Mouse (Mus musculus) embryonic facial prominence, embryonic 15.5 days (tissue): ENCODE measurements around the gene Mafk. TPM values are rescaled to one million over a fixed set of nuclear protein-coding genes. Genes with fewer than 3 reads are reported as not detected.

Experiments
- ATAC-seq: fragments of 200-750 bp; cut with Nextera tagmentation; 2 replicates; pipeline ENCODE4 v1.8.0; 2017; ENCODE audit warnings: low read depth, moderate TSS enrichment; ENCODE audit not compliant: insufficient number of reproducible peaks, low FRiP score, low TSS enrichment
- H3K27ac ChIP-seq: fragments of 300-500 bp; sonication (generic); replicated peaks from 2 replicates; pipeline ENCODE4 v1.5.1; 2015; ENCODE audit warnings: mild to moderate bottlenecking, inconsistent platforms
- H3K27me3 ChIP-seq: fragments of 300-500 bp; sonication (generic); 2 replicates; pipeline ENCODE4 v1.6.1; 2015; ENCODE audit warnings: inconsistent platforms
- H3K36me3 ChIP-seq: fragments of 300-500 bp; sonication (generic); 2 replicates; pipeline ENCODE4 v1.6.1; 2015; ENCODE audit warnings: mild to moderate bottlenecking, inconsistent platforms
- H3K4me1 ChIP-seq: fragments of 300-500 bp; sonication (generic); 2 replicates; pipeline ENCODE4 v1.6.1; 2015; ENCODE audit warnings: inconsistent platforms
- H3K4me2 ChIP-seq: fragments of 300-500 bp; sonication (generic); replicated peaks from 2 replicates; pipeline ENCODE4 v1.6.1; 2015; ENCODE audit warnings: mild to moderate bottlenecking, inconsistent platforms
- H3K4me3 ChIP-seq: fragments of 300-500 bp; sonication (generic); replicated peaks from 2 replicates; pipeline ENCODE4 v1.5.1; 2015; ENCODE audit warnings: mild to moderate bottlenecking, inconsistent platforms
- H3K9ac ChIP-seq: fragments of 300-500 bp; sonication (generic); 2 replicates; pipeline ENCODE4 v1.6.1; 2015; ENCODE audit warnings: inconsistent platforms
- H3K9me3 ChIP-seq: fragments of 300-500 bp; sonication (generic); replicated peaks from 2 replicates; pipeline ENCODE4 v1.6.1; 2016; ENCODE audit warnings: inconsistent platforms
- WGBS: fragments of 180-500 bp; shearing (Covaris S2); methylation state at CpG from one replicate; pipeline ENCODE4 v1.1.7; 2015; 5-methylcytosine and 5-hydroxymethylcytosine counted together
- polyA plus RNA-seq: library from polyadenylated mRNA; unstranded; fragments of >200 nt; fragmentation: Nextera tagmentation; extraction: Ambion mirVana; gene quantifications from 2 replicates; pipeline ENCODE4 v1.2.1, GENCODE M21; 2015

Gene Mafk
- polyA plus RNA-seq, 1 experiment from 2014 or later = 11.6 TPM

DNA sequence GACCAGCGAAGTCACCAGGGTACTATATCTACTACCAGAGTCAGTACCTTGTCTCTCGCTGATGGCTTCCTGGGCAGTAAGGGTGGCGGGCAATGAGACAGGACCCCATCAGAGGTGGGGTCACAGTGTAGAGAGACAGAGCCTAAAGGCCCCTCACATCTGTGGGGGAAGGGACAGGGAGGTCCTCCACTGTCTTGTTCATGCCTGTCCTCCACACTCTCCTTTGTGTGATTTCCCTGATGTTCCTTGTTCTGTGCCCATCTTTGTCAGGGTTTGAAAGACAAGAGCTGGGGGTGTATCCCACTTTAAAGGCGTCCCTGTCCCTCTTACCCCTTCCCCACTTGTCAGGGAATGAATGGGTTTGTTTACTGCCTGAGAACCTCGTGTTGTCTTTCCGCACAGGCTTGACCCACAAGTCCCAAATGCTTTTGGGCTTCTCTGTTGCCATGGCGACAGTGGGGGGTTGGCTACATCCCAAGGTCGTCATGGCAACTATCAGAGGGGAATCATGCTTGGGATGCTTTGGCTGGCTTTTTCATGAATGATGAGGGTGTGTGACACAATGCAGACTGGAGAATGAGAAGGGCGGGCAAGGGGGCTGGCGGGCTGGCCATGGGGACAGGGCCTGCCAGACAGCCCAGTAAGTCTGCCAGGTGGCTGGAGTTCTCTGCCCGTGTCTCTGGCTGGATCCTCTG is 6.3 kb downstream of the Mafk start:
- 43% methylated on average over 11 of the region's 11 CpGs for WGBS
- peaks cover 53% of the 10 kb centered on the region for H3K4me1 ChIP-seq
- H3K9me3 ChIP-seq = no peaks in the 10 kb centered on the region
- ATAC-seq = 0 out of 2 replicates have a peak, but pooled peaks have one; percentile 2
- H3K27me3 ChIP-seq = no peaks in the 10 kb centered on the region
- H3K36me3 ChIP-seq = peaks cover 15% of the 10 kb centered on the region
- H3K9ac ChIP-seq = no peak overlapping the region
- peak overlapping the region; percentile 41 for H3K4me2 ChIP-seq
- peak overlapping the region; percentile 48 for H3K27ac ChIP-seq
- no peak overlapping the region for H3K4me3 ChIP-seq

DNA sequence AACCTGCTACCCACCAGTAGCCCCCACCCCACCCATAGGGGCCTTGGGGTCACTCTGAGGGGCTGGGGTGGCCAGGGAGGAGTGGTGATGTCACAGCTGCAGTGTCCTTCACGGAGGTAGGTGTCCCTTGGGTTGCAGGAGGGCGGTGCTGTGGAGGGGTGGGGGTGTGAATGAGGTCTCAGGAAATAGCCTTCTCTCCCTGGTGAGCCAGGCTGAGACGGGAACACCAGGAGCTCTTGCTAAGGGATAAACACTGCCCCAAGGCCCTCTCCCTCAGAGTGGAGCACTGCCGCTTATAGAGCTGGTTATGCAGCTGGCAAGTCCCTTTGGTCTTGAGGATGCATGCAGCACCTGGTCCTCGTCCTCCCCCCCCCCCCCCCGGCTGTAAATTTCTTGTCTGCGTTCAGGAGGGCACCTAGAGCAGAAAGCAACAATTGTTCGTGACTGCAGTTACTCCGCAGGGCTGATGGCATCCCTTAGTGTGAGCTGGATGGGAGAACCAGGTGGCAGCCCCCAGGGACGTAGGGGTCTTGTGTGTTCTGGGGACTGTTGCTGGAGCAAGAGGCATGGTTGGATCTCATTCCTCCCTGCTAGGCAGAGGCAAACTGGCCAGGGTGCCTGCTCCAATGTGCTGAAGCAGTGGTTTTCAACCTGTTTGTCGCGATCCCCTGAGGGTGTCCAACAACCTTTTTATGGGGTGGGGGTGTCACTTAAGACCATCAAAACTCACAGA is 7.0 kb downstream of the Mafk start:
- no peak for ATAC-seq
- H3K27me3 ChIP-seq = no peaks in the 10 kb centered on the region
- peaks cover 15% of the 10 kb centered on the region for H3K36me3 ChIP-seq
- peaks cover 49% of the 10 kb centered on the region for H3K4me1 ChIP-seq
- H3K4me2 ChIP-seq = peak overlapping the region; percentile 12; the same call in 1 of the 2 replicates
- 56% methylated on average over 12 of the region's 12 CpGs for WGBS
- no peaks in the 10 kb centered on the region for H3K9me3 ChIP-seq
- 0 out of 2 replicates have a peak overlapping the region, but pooled peaks have one; percentile 28 for H3K27ac ChIP-seq
- H3K9ac ChIP-seq = no peak overlapping the region
- H3K4me3 ChIP-seq = no peak overlapping the region

DNA sequence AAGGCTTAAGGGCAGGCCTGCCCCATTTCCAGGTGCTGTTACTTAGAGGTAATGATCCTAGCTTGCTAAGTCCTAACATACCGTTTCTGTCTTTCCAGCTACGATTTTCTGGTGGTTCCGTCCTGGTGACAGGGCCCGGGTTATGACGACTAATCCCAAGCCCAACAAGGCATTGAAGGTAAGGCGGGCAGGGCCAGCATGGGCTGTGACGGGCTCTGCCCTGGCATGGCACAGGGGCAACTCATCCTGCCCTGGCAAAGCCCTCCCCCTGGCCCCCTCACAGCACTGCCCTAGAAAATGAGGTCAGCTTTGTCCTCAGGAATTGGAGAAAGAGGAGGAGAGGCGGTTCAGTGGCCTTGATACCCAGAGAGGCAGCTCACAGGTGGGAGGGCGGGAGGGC is 7.7 kb downstream of the Mafk start:
- 85% methylated on average over 9 of the region's 9 CpGs for WGBS
- no peak overlapping the region for H3K9ac ChIP-seq
- H3K4me2 ChIP-seq = no peak overlapping the region
- H3K36me3 ChIP-seq = peaks cover 15% of the 10 kb centered on the region
- H3K27ac ChIP-seq = no peak overlapping the region
- H3K4me3 ChIP-seq = no peak overlapping the region
- no peaks in the 10 kb centered on the region for H3K27me3 ChIP-seq
- no peaks in the 10 kb centered on the region for H3K9me3 ChIP-seq
- H3K4me1 ChIP-seq = peaks cover 51% of the 10 kb centered on the region
- ATAC-seq = no peak

DNA sequence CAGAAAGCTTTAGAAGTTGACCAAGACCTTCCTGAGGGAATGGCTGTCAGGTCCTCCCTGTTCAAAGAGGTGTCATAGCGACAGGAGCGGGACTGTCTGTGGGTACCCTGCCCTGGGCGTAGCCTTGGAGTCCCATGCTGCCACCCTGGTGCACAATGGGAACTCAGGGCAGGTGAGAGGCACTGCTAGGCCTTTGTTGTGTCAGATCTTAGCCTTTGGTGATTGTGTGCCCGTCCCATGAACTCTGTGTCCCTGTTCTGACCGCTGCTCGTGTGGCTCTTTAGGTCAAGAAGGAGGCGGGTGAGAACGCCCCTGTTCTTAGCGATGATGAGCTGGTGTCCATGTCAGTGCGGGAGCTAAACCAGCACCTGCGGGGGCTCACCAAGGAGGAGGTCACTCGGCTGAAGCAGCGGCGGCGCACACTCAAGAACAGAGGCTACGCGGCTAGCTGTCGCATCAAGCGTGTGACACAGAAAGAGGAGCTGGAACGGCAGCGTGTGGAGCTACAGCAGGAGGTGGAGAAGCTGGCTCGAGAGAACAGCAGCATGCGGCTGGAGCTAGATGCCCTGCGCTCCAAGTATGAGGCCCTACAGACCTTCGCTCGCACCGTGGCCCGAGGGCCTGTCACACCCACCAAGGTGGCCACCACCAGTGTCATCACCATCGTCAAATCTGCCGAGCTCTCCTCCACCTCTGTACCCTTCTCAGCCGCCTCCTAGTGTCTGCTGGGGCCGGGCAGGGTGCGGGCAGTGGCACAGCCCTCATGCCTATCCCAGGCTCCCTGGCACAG is 8.7 kb downstream of the Mafk start:
- Histone ChIP-seq H3K36me3 (peaks cover 15% of the 10 kb centered on the region), H3K27me3 (no peaks in the 10 kb centered on the region), H3K9ac (no peak overlapping the region), H3K4me2 (no peak overlapping the region), H3K4me1 (peaks cover 47% of the 10 kb centered on the region), H3K4me3 (no peak overlapping the region), H3K9me3 (no peaks in the 10 kb centered on the region), H3K27ac (no peak overlapping the region)
- ATAC-seq = no peak
- WGBS = 89% methylated on average over 33 of the region's 33 CpGs

DNA sequence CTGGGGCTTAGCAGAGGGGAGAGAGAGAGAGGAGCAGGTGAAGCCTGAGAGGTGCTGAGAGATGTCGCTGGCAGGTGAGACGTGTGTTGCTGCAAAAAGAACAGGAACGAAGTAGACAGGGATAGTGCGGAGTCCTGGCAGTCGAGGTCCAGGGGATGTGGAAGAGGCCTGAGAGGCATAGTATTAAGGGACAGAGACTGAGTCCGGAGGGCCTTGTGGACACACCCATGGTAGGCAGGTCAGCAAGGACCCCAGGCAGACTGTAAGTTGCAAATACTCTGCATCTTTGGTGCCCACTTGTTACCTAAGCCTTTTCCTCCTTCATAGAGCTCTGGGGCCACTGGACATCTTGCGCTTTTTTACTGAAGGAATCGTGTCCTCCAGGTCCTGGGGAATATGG is 9.9 kb downstream of the Mafk start:
- Histone ChIP-seq H3K36me3 (peaks cover 15% of the 10 kb centered on the region), H3K4me2 (no peak overlapping the region), H3K4me1 (peaks cover 40% of the 10 kb centered on the region), H3K9me3 (no peaks in the 10 kb centered on the region), H3K9ac (no peak overlapping the region), H3K27me3 (no peaks in the 10 kb centered on the region), H3K4me3 (no peak overlapping the region), H3K27ac (no peak overlapping the region)
- WGBS = 93% methylated on average over 8 of the region's 8 CpGs
- ATAC-seq = no peak

DNA sequence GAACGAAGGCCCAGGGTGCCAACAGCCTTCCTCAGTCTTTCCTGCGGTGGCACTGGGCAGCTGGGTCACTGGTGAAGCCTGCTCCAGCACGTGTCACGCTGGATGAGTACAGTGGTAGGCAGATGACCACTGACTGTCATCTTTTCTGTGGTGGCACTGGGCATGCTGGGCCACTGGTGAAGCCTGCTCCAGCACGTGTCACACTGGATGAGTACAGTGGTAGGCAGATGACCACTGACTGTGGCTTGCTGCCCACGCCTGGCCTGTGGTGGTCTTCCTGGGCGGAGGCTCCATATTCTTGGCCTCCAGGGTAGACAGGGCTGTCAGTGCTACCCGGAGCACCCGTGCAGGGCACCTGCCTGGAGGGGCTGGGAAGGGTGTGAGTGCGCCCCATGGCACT is 10.6 kb downstream of the Mafk start:
- Histone ChIP-seq H3K27me3 (no peaks in the 10 kb centered on the region), H3K4me1 (peaks cover 33% of the 10 kb centered on the region), H3K27ac (no peak overlapping the region), H3K4me2 (no peak overlapping the region), H3K9ac (no peak overlapping the region), H3K36me3 (peaks cover 15% of the 10 kb centered on the region), H3K4me3 (no peak overlapping the region), H3K9me3 (no peaks in the 10 kb centered on the region)
- no peak for ATAC-seq
- WGBS = 88% methylated on average over 10 of the region's 10 CpGs

DNA sequence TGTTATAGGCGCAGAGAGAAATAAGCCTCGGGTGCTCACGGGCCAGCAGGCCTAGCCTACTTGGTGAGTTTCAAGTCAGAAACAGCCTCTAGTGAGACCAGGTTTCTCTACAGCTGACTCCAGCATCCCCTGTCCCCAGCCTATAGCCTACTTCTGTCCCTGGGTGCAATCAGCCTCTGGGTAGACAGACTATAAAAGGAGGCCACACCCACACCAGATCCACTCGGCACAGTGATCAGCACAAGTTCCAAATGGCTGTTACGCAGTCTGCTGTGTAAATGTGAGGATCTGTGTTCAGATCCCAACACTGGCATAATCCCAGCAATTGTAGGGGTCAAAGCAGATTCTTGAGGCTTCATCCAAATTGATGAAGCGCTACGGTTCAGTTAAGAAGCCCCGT is 11.9 kb downstream of the Mafk start:
- Histone ChIP-seq H3K27ac (no peak overlapping the region), H3K27me3 (no peaks in the 10 kb centered on the region), H3K4me3 (no peak overlapping the region), H3K9me3 (no peaks in the 10 kb centered on the region), H3K4me1 (peaks cover 20% of the 10 kb centered on the region), H3K9ac (no peak overlapping the region), H3K36me3 (peaks cover 15% of the 10 kb centered on the region), H3K4me2 (no peak overlapping the region)
- no peak for ATAC-seq
- WGBS = 72% methylated on average over 8 of the region's 8 CpGs

DNA sequence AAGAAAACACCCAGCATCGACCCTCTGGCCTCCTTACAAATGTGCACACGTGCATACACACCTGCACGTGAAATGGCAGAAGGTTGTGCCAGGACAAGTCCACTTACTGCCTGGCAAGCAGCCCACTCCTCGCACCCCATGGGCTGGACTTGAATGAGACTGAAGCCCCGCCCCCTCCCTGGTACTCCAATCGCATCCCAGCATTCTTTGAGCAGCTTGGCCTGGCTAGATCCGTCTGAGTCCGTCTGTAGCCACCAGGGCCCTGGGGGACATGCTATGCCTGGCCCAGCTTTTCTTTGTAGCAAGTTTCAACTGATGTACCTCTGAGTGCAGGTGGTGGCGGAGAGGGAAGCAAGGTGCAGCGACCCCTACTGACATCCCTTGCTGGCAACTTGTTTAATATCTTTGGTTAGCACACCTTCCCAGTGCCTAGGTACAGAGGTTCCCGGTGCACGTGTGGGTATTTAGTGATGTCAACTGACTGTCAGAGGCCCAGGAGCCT is 12.3 kb downstream of the Mafk start:
- no peaks in the 10 kb centered on the region for H3K27me3 ChIP-seq
- 10% methylated on average over 12 of the region's 12 CpGs for WGBS
- peaks cover 16% of the 10 kb centered on the region for H3K4me1 ChIP-seq
- H3K9me3 ChIP-seq = no peaks in the 10 kb centered on the region
- no peak overlapping the region for H3K9ac ChIP-seq
- no peak for ATAC-seq
- H3K4me3 ChIP-seq = no peak overlapping the region
- peaks cover 15% of the 10 kb centered on the region for H3K36me3 ChIP-seq
- peak overlapping the region; percentile 30; the same call in 1 of the 2 replicates for H3K4me2 ChIP-seq
- no peak overlapping the region for H3K27ac ChIP-seq

DNA sequence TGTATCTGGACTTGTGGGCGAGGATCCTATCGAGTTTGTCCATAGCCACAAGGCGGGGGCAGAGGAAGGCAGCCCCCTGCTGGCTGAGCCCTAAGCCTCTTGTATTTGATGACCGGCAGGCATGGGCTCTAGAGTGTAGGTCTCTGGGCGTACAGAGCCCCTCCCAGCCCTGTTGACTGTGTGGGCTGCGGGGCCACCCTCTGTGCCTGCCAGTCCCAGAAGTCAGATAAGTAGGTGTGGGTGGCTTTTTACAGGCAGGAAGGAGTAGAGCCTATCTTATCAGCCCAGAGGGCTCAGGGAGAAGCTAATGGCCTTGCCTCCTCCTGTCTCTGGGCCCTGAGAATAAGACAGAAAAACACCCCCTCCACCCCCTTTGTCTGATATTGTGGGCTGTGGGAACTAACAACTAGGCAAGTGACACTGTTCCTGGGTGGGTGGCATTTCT is 12.8 kb downstream of the Mafk start:
- no peak overlapping the region for H3K27ac ChIP-seq
- H3K9ac ChIP-seq = no peak overlapping the region
- ATAC-seq = no peak
- no peaks in the 10 kb centered on the region for H3K9me3 ChIP-seq
- no peak overlapping the region for H3K4me2 ChIP-seq
- peaks cover 16% of the 10 kb centered on the region for H3K4me1 ChIP-seq
- no peaks in the 10 kb centered on the region for H3K27me3 ChIP-seq
- WGBS = 11% methylated on average over 6 of the region's 6 CpGs
- no peak overlapping the region for H3K4me3 ChIP-seq
- peaks cover 15% of the 10 kb centered on the region for H3K36me3 ChIP-seq

DNA sequence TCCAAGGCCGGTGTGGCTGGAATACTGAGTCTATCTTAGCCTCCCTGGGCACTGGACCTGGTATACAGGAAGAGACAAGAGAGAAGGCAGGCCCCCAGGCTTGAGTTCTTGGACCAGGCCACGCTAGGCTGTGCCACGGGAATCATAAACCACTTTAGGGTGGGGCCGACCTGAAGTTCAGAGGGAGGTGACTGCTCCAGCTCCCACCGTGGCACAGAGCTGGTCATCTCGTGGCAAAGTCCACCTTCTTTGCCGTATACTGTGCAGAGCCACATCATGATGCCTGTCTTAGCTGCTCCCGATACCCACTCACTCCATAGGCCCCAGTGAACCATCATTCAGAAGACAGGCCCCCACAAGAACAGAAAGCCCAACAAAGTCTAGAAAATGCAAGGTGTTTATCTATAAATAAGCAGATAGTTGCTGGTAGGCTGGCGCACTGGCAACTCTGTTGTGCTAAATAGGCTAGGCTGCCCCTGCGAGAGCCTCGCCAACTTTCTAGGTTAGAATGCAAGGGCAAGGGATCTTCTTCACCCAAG is 13.3 kb downstream of the Mafk start:
- Histone ChIP-seq H3K9ac (no peak overlapping the region), H3K27me3 (no peaks in the 10 kb centered on the region), H3K27ac (no peak overlapping the region), H3K36me3 (peaks cover 15% of the 10 kb centered on the region), H3K4me2 (no peak overlapping the region), H3K4me3 (no peak overlapping the region), H3K9me3 (no peaks in the 10 kb centered on the region), H3K4me1 (peaks cover 16% of the 10 kb centered on the region)
- 87% methylated on average over 11 of the region's 11 CpGs for WGBS
- ATAC-seq = no peak

DNA sequence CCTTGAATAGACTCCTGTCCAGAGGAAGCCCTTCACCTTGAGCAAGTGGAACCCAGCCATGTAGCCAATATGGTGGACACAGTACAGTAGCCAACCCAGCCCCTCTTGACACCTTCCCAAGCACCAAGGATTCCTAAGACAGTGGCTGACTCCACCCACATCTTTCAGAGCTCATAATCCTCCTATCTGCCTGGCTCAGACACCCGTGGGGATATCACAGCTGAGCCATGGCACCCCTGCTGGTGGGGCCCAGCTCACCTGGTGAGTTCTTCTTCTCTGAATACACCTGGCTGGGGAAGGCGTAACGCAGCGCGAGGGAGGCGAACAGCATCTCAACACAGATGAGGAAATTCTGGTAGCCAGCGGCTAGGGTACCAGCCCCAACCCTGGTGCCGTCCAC is 14.6 kb downstream of the Mafk start:
- Histone ChIP-seq H3K27me3 (no peaks in the 10 kb centered on the region), H3K4me3 (no peak overlapping the region), H3K9me3 (no peaks in the 10 kb centered on the region), H3K27ac (no peak overlapping the region), H3K36me3 (peaks cover 3% of the 10 kb centered on the region; the same call in 1 of the 2 replicates), H3K4me2 (no peak overlapping the region), H3K4me1 (peaks cover 16% of the 10 kb centered on the region), H3K9ac (no peak overlapping the region)
- ATAC-seq = no peak
- 88% methylated on average over 8 of the region's 8 CpGs for WGBS
